Mouse (Mus musculus) limb, embryonic 11.5 days (tissue): ENCODE results near the gene Dusp3. TPM values are rescaled to one million over a fixed set of nuclear protein-coding genes. Genes with fewer than 3 reads are reported as not detected.

ENCODE experiments used
- ATAC-seq: fragments of 200-750 bp; cut with Nextera tagmentation; 2 replicates; pipeline ENCODE4 v1.8.0; 2017; ENCODE audit warnings: low read depth; ENCODE audit not compliant: insufficient number of reproducible peaks, low FRiP score, low TSS enrichment
- DNase-seq: peaks from one replicate; pipeline ENCODE4 v3.0.0-alpha.2; 2015; ENCODE audit warnings: low spot score
- H3K27ac ChIP-seq: fragments of 300-500 bp; sonication (generic); replicated peaks from 2 replicates; pipeline ENCODE4 v1.5.1; 2014; ENCODE audit warnings: low read depth, mild to moderate bottlenecking, low read length
- H3K27me3 ChIP-seq: fragments of 300-500 bp; sonication (generic); 2 replicates; pipeline ENCODE4 v1.6.1; 2014; ENCODE audit warnings: mild to moderate bottlenecking, low read length, mixed read lengths; ENCODE audit not compliant: control insufficient read depth, insufficient read depth
- H3K36me3 ChIP-seq: fragments of 300-500 bp; sonication (generic); 2 replicates; pipeline ENCODE4 v1.6.1; 2014; ENCODE audit warnings: mild to moderate bottlenecking, low read length, moderate library complexity, mixed read lengths; ENCODE audit not compliant: control insufficient read depth, insufficient read depth
- H3K4me1 ChIP-seq: fragments of 300-500 bp; sonication (generic); 2 replicates; pipeline ENCODE4 v1.6.1; 2014; ENCODE audit warnings: low read length, mixed read lengths; ENCODE audit not compliant: control insufficient read depth, insufficient read depth
- H3K4me2 ChIP-seq: fragments of 300-500 bp; sonication (generic); 2 replicates; pipeline ENCODE4 v1.6.1; 2014; ENCODE audit warnings: low read depth, mild to moderate bottlenecking, moderate library complexity; ENCODE audit not compliant: severe bottlenecking
- H3K4me3 ChIP-seq: fragments of 300-500 bp; sonication (generic); 2 replicates; pipeline ENCODE4 v1.5.1; 2014; ENCODE audit warnings: low read depth, low read length
- H3K9ac ChIP-seq: fragments of 300-500 bp; sonication (generic); 2 replicates; pipeline ENCODE4 v1.6.1; 2014; ENCODE audit warnings: mild to moderate bottlenecking, low read length
- H3K9me3 ChIP-seq: fragments of 300-500 bp; sonication (generic); 2 replicates; pipeline ENCODE4 v1.6.1; 2016; ENCODE audit warnings: low read length; ENCODE audit not compliant: control insufficient read depth
- WGBS: fragments of 180-500 bp; shearing (Covaris S2); extraction: QIAGEN DNeasy Blood & Tissue Kit; methylation state at CpG from one replicate; pipeline ENCODE4 v1.1.7; 2014; 5-methylcytosine and 5-hydroxymethylcytosine counted together
- polyA plus RNA-seq: library from polyadenylated mRNA; unstranded; fragments of >200 nt; fragmentation: Nextera tagmentation; extraction: Ambion mirVana; gene quantifications from 2 replicates; pipeline ENCODE4 v1.2.1, GENCODE M21; 2014

The Dusp3 gene
- polyA plus RNA-seq, 1 experiment from 2014 or later, result 11.3 TPM

DNA sequence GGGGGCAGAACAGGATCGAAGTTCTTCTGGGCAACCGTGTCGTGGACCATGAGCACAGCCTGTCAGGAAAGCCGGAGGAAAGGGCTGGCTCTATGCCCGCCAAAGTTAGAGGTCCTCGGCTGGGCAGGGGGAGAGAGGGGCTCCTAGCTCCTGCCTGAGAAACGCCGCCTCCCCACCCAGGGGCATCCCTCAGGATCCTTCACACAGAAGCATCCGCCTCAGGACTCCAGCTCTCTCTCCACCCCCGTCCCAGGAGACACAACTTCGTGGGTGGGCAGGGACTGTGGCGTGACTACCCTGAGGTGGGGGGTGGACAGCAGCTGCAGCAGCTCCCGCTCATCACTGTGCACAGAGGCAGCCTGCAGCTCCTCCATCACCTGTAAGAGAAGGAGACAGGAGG lies 36.6 kb upstream of the Dusp3 start:
- Histone ChIP-seq H3K4me1 (peaks cover 13% of the 10 kb centered on the region), H3K4me2 (no peak overlapping the region), H3K27ac (no peak overlapping the region), H3K9ac (no peak overlapping the region), H3K4me3 (no peak overlapping the region), H3K36me3 (no peaks in the 10 kb centered on the region), H3K27me3 (no peaks in the 10 kb centered on the region), H3K9me3 (no peaks in the 10 kb centered on the region)
- no peak for DNase-seq
- ATAC-seq, result no peak
- 78% methylated on average over 13 of the region's 13 CpGs for WGBS

- Histone ChIP-seq H3K9me3 (no peaks in the 10 kb centered on the region), H3K27me3 (no peaks in the 10 kb centered on the region), H3K27ac (no peak overlapping the region), H3K4me1 (peaks cover 8% of the 10 kb centered on the region), H3K4me3 (no peak overlapping the region), H3K4me2 (no peak overlapping the region), H3K9ac (no peak overlapping the region), H3K36me3 (no peaks in the 10 kb centered on the region)
- WGBS, result 43% methylated on average over 5 of the region's 5 CpGs
- ATAC-seq, result no peak
- no peak for DNase-seq
Observed at GRCm38 (mm10) chr11:102021196-102021595, 34.4 kb upstream of the Dusp3 start.

GRCm38 (mm10) chr11:102019736-102020135 lies 32.9 kb upstream of the Dusp3 start:
- H3K9ac ChIP-seq, result no peak overlapping the region
- no peak overlapping the region for H3K4me3 ChIP-seq
- WGBS, result 85% methylated on average over 9 of the region's 9 CpGs
- no peaks in the 10 kb centered on the region for H3K9me3 ChIP-seq
- no peak overlapping the region for H3K4me2 ChIP-seq
- no peaks in the 10 kb centered on the region for H3K4me1 ChIP-seq
- no peak overlapping the region for H3K27ac ChIP-seq
- H3K27me3 ChIP-seq, result no peaks in the 10 kb centered on the region
- no peaks in the 10 kb centered on the region for H3K36me3 ChIP-seq
- no peak for ATAC-seq
- DNase-seq, result no peak

DNA sequence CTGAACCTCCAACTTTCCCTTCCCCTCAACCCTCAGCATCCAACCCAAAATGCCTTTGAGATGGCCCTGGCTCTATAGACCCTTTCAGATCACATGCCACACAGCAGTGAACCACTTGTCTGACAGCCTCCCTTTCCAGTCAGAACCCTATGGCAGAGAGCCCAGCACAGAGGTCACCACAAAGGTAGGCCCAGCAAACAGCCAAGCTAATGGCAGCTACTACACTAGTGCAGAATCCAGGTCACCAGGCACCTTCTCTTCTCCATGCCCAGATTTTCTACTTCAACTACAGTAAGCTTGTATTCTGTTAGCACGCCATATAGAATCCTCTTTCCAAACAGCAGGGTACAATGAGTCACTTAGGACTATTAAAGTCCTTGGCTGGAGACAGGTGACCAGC lies 29.3 kb upstream of the Dusp3 start:
- H3K4me2 ChIP-seq, result no peak overlapping the region
- H3K27ac ChIP-seq, result no peak overlapping the region
- H3K9me3 ChIP-seq, result no peaks in the 10 kb centered on the region
- no peak for ATAC-seq
- peaks cover 2% of the 10 kb centered on the region; the same call in 1 of the 2 replicates for H3K36me3 ChIP-seq
- 82% methylated on average over 1 of the region's 1 CpGs for WGBS
- no peaks in the 10 kb centered on the region for H3K4me1 ChIP-seq
- DNase-seq, result no peak
- no peak overlapping the region for H3K9ac ChIP-seq
- no peak overlapping the region for H3K4me3 ChIP-seq
- no peaks in the 10 kb centered on the region for H3K27me3 ChIP-seq

- peaks cover 2% of the 10 kb centered on the region; the same call in 1 of the 2 replicates for H3K36me3 ChIP-seq
- no peak overlapping the region for H3K9ac ChIP-seq
- DNase-seq (no peak), ATAC-seq (no peak)
- H3K4me1 ChIP-seq, result peaks cover 2% of the 10 kb centered on the region
- no peak overlapping the region for H3K4me2 ChIP-seq
- H3K27me3 ChIP-seq, result no peaks in the 10 kb centered on the region
- H3K9me3 ChIP-seq, result no peaks in the 10 kb centered on the region
- no peak overlapping the region for H3K4me3 ChIP-seq
- 65% methylated on average over 6 of the region's 6 CpGs for WGBS
- H3K27ac ChIP-seq, result peak overlapping the region; percentile 8; the same call in 1 of the 2 replicates
Observed at GRCm38 (mm10) chr11:102015472-102015871, 28.7 kb upstream of the Dusp3 start.

GRCm38 (mm10) chr11:102013201-102013600 lies 26.4 kb upstream of the Dusp3 start:
- no peaks in the 10 kb centered on the region for H3K27me3 ChIP-seq
- no peak overlapping the region for H3K4me3 ChIP-seq
- peaks cover 6% of the 10 kb centered on the region; the same call in 1 of the 2 replicates for H3K36me3 ChIP-seq
- ATAC-seq (no peak), DNase-seq (no peak)
- H3K9me3 ChIP-seq, result no peaks in the 10 kb centered on the region
- peaks cover 14% of the 10 kb centered on the region for H3K4me1 ChIP-seq
- WGBS, result 88% methylated on average over 8 of the region's 8 CpGs
- H3K4me2 ChIP-seq, result no peak overlapping the region
- H3K9ac ChIP-seq, result no peak overlapping the region
- no peak overlapping the region for H3K27ac ChIP-seq

GRCm38 (mm10) chr11:102011510-102011909 lies 24.7 kb upstream of the Dusp3 start:
- ATAC-seq (no peak), DNase-seq (no peak)
- no peak overlapping the region for H3K27ac ChIP-seq
- no peaks in the 10 kb centered on the region for H3K9me3 ChIP-seq
- H3K36me3 ChIP-seq, result peaks cover 6% of the 10 kb centered on the region; the same call in 1 of the 2 replicates
- H3K4me2 ChIP-seq, result no peak overlapping the region
- WGBS, result 77% methylated on average over 8 of the region's 8 CpGs
- no peaks in the 10 kb centered on the region for H3K27me3 ChIP-seq
- no peak overlapping the region for H3K4me3 ChIP-seq
- H3K4me1 ChIP-seq, result peaks cover 14% of the 10 kb centered on the region
- H3K9ac ChIP-seq, result no peak overlapping the region

- H3K4me2 ChIP-seq, result no peak overlapping the region
Observed at GRCm38 (mm10) chr11:102010140-102010539, 23.3 kb upstream of the Dusp3 start.

More at GRCm38 (mm10) chr11:102010140-102010539, 23.3 kb upstream of the Dusp3 start:
- H3K36me3 ChIP-seq, result peaks cover 6% of the 10 kb centered on the region; the same call in 1 of the 2 replicates
- no peak overlapping the region for H3K4me3 ChIP-seq
- no peaks in the 10 kb centered on the region for H3K27me3 ChIP-seq
- peaks cover 14% of the 10 kb centered on the region for H3K4me1 ChIP-seq
- WGBS, result 30% methylated on average over 13 of the region's 13 CpGs
- peak overlapping the region; percentile 59 for H3K27ac ChIP-seq
- H3K9me3 ChIP-seq, result no peaks in the 10 kb centered on the region
- ATAC-seq, result no peak
- DNase-seq, result peak; percentile 56
- H3K9ac ChIP-seq, result peak overlapping the region; percentile 7; the same call in 1 of the 2 replicates
